Mouse (Mus musculus): ENCODE results near the gene Rab20. TPM values are rescaled to one million over a fixed set of nuclear protein-coding genes. Genes with fewer than 3 reads are reported as not detected.

Gene Rab20
- polyA plus RNA-seq, 1 experiment: 1.2 TPM

- Histone ChIP-seq H3K4me1 (ENCODE audit: control insufficient read depth, insufficient read depth, low read length) (peaks cover 3% of the 10 kb centered on the region), H3K4me3 (ENCODE audit: insufficient read depth, low read length) (no peak overlapping the region), H3K27ac (ENCODE audit: insufficient read depth, low read length) (no peak overlapping the region)
- TF ChIP-seq POLR2A (IDR thresholded peaks at IDR 0.05; ENCODE audit: extremely low read depth, insufficient read depth, low read length): no peak
- no peak for TF ChIP-seq CTCF (IDR thresholded peaks at IDR 0.05; ENCODE audit: extremely low read depth, insufficient read depth, low read length)
Observed at GRCm38 (mm10) chr8:11447910-11448570, 30.5 kb downstream of the Rab20 start.

DNA sequence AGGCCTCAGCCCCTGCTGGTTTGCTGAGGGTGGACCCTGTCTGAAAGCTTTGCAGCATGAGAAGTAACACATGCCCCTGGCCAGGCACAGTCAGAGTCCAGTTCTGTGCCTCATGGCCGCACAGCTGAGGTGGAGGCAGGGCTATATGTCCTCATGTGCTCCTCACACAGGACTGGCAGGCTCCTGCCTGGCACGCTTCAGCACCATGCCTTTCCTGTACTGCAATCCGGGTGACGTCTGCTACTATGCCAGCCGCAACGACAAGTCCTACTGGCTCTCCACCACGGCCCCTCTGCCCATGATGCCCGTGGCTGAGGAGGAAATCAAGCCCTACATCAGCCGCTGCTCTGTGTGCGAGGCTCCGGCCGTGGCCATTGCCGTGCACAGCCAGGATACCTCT is 32.7 kb downstream of the Rab20 start:
- H3K4me1 ChIP-seq (ENCODE audit: control insufficient read depth, insufficient read depth, low read length): no peaks in the 10 kb centered on the region
- no peak overlapping the region for H3K27ac ChIP-seq (ENCODE audit: insufficient read depth, low read length)
- no peak overlapping the region for H3K4me3 ChIP-seq (ENCODE audit: insufficient read depth, low read length)
- TF ChIP-seq CTCF (IDR thresholded peaks at IDR 0.05; ENCODE audit: extremely low read depth, insufficient read depth, low read length) (no peak), POLR2A (IDR thresholded peaks at IDR 0.05; ENCODE audit: extremely low read depth, insufficient read depth, low read length) (no peak)

GRCm38 (mm10) chr8:11444216-11444615 is 34.3 kb downstream of the Rab20 start:
- H3K4me3 ChIP-seq (ENCODE audit: insufficient read depth, low read length): no peak overlapping the region
- H3K27ac ChIP-seq (ENCODE audit: insufficient read depth, low read length): no peak overlapping the region
- TF ChIP-seq CTCF (IDR thresholded peaks at IDR 0.05; ENCODE audit: extremely low read depth, insufficient read depth, low read length): no peak
- TF ChIP-seq POLR2A (IDR thresholded peaks at IDR 0.05; ENCODE audit: extremely low read depth, insufficient read depth, low read length): no peak
- H3K4me1 ChIP-seq (ENCODE audit: control insufficient read depth, insufficient read depth, low read length): no peaks in the 10 kb centered on the region

DNA sequence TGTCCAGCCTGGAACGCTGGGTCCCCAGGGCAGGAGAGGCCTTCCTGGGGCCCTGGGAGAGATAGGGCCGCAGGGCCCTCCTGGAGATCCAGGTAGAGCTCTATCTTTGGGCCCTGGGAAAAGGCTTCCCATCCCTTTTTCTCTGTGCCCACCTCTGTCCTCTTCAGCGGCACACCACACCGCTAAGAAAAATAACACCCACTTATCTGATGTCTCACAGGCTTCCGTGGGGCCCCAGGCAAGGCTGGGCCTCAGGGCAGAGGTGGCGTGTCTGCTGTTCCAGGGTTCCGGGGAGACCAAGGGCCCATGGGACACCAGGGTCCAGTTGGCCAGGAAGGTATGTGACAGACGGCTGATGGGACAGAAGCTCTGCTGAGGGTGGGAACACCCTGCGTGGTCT is 34.9 kb downstream of the Rab20 start:
- Histone ChIP-seq H3K27ac (ENCODE audit: insufficient read depth, low read length) (no peak overlapping the region), H3K4me3 (ENCODE audit: insufficient read depth, low read length) (no peak overlapping the region), H3K4me1 (ENCODE audit: control insufficient read depth, insufficient read depth, low read length) (no peaks in the 10 kb centered on the region)
- TF ChIP-seq POLR2A (IDR thresholded peaks at IDR 0.05; ENCODE audit: extremely low read depth, insufficient read depth, low read length) (no peak), CTCF (IDR thresholded peaks at IDR 0.05; ENCODE audit: extremely low read depth, insufficient read depth, low read length) (no peak)

DNA sequence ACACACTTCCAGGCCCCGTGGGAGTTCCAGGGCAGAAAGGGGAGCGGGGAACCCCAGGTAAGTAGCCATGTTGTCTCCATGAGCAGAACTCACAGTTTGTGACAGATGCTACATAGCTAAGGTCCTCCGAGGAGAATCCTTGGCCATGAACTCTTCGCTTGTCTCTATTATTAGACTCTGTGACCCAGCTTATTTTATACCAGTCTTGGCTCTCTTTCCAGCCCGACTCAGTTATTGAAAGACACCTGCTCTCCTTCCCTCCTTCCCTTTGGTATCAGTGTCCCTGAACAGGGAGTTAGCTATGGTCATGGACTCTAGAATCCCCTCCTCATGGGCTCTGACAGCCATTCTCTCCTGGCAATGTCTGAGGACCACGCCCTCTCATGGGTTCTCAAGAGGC is 37.2 kb downstream of the Rab20 start:
- Histone ChIP-seq H3K4me3 (ENCODE audit: insufficient read depth, low read length) (no peak overlapping the region), H3K27ac (ENCODE audit: insufficient read depth, low read length) (no peak overlapping the region), H3K4me1 (ENCODE audit: control insufficient read depth, insufficient read depth, low read length) (no peaks in the 10 kb centered on the region)
- no peak for TF ChIP-seq CTCF (IDR thresholded peaks at IDR 0.05; ENCODE audit: extremely low read depth, insufficient read depth, low read length)
- TF ChIP-seq POLR2A (IDR thresholded peaks at IDR 0.05; ENCODE audit: extremely low read depth, insufficient read depth, low read length): no peak

DNA sequence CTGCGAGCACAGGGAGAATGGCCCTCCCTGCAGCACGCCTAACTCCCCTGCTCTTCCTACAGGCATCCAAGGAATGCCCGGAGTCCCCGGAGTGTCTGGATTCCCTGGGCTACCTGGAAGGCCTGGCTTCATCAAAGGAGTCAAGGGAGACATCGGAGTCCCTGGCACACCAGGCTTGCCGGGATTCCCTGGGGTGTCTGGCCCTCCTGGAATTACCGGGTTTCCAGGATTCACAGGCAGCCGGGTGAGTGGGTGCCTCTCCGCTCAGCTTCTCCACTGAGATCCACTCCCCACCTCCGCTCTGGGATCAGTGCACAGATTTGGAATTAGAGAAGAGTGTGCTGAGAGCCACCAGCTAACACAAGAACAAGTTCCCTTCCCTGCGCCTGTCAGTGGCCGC is 40.6 kb downstream of the Rab20 start:
- H3K27ac ChIP-seq (ENCODE audit: insufficient read depth, low read length): no peak overlapping the region
- TF ChIP-seq CTCF (IDR thresholded peaks at IDR 0.05; ENCODE audit: extremely low read depth, insufficient read depth, low read length): no peak
- TF ChIP-seq POLR2A (IDR thresholded peaks at IDR 0.05; ENCODE audit: extremely low read depth, insufficient read depth, low read length): no peak
- H3K4me3 ChIP-seq (ENCODE audit: insufficient read depth, low read length): no peak overlapping the region
- H3K4me1 ChIP-seq (ENCODE audit: control insufficient read depth, insufficient read depth, low read length): no peaks in the 10 kb centered on the region

- TF ChIP-seq CTCF (IDR thresholded peaks at IDR 0.05; ENCODE audit: extremely low read depth, insufficient read depth, low read length) (peak; percentile 44; the same call in 1 of the 2 replicates), POLR2A (IDR thresholded peaks at IDR 0.05; ENCODE audit: extremely low read depth, insufficient read depth, low read length) (no peak)
Observed at GRCm38 (mm10) chr8:11430688-11431087, 47.8 kb downstream of the Rab20 start.

DNA sequence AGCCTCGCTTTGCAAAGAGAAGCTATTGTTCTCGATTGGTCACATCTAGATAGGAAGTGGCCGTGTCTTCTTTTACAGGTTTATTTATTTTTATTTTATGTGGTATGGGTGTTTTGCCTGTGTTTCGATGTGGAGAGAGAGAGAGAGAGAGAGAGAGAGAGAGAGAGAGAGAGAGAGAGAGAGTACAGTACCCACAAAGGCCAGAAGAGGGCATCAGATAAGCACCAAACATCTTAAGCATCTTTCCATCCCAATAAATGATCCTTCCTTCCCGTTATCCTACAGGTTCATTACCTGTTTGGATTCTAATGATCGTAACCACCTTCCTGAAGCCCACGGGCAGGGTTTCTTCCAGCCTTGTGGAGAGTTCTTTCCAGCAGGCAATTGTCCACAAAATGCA is 55.4 kb downstream of the Rab20 start:
- no peak overlapping the region for H3K27ac ChIP-seq (ENCODE audit: insufficient read depth, low read length)
- TF ChIP-seq CTCF (IDR thresholded peaks at IDR 0.05; ENCODE audit: extremely low read depth, insufficient read depth, low read length) (0 out of 2 replicates have a peak, but pooled peaks have one; percentile 5), POLR2A (IDR thresholded peaks at IDR 0.05; ENCODE audit: extremely low read depth, insufficient read depth, low read length) (no peak)
- H3K4me1 ChIP-seq (ENCODE audit: control insufficient read depth, insufficient read depth, low read length): peaks cover 14% of the 10 kb centered on the region
- no peak overlapping the region for H3K4me3 ChIP-seq (ENCODE audit: insufficient read depth, low read length)

More at GRCm38 (mm10) chr8:11430688-11431087, 47.8 kb downstream of the Rab20 start:
- Histone ChIP-seq H3K27ac (ENCODE audit: insufficient read depth, low read length) (no peak overlapping the region), H3K4me1 (ENCODE audit: control insufficient read depth, insufficient read depth, low read length) (no peaks in the 10 kb centered on the region), H3K4me3 (ENCODE audit: insufficient read depth, low read length) (no peak overlapping the region)

GRCm38 (mm10) chr8:11421968-11422367 is 56.5 kb downstream of the Rab20 start:
- H3K27ac ChIP-seq (ENCODE audit: insufficient read depth, low read length): no peak overlapping the region

GRCm38 (mm10) chr8:11421105-11421504 is 57.4 kb downstream of the Rab20 start:
- H3K4me3 ChIP-seq (ENCODE audit: insufficient read depth, low read length): no peak overlapping the region
- no peak overlapping the region for H3K27ac ChIP-seq (ENCODE audit: insufficient read depth, low read length)
- H3K4me1 ChIP-seq (ENCODE audit: control insufficient read depth, insufficient read depth, low read length): peaks cover 15% of the 10 kb centered on the region
- peak; percentile 47 for TF ChIP-seq CTCF (IDR thresholded peaks at IDR 0.05; ENCODE audit: extremely low read depth, insufficient read depth, low read length)
- TF ChIP-seq POLR2A (IDR thresholded peaks at IDR 0.05; ENCODE audit: extremely low read depth, insufficient read depth, low read length): no peak

More at GRCm38 (mm10) chr8:11421968-11422367, 56.5 kb downstream of the Rab20 start:
- H3K4me1 ChIP-seq (ENCODE audit: control insufficient read depth, insufficient read depth, low read length): peaks cover 15% of the 10 kb centered on the region
- no peak overlapping the region for H3K4me3 ChIP-seq (ENCODE audit: insufficient read depth, low read length)
- TF ChIP-seq POLR2A (IDR thresholded peaks at IDR 0.05; ENCODE audit: extremely low read depth, insufficient read depth, low read length) (no peak), CTCF (IDR thresholded peaks at IDR 0.05; ENCODE audit: extremely low read depth, insufficient read depth, low read length) (no peak)
